Mouse (Mus musculus) olfactory bulb, adult 2 months (tissue): ENCODE measurements around the gene Eps15l1.

Source experiments
- CTCF ChIP-seq: fragments of 200-500 bp; IDR thresholded peaks from 2 replicates; pipeline ENCODE4 v1.5.1; 2012; ENCODE audit warnings: low read depth, mild to moderate bottlenecking, low read length, moderate library complexity; ENCODE audit not compliant: insufficient read depth
- POLR2A ChIP-seq: fragments of 200-500 bp; IDR thresholded peaks from 2 replicates; pipeline ENCODE4 v1.6.1; 2012; ENCODE audit warnings: mild to moderate bottlenecking, low read depth, low read length, moderate library complexity; ENCODE audit not compliant: insufficient read depth

- no peak for TF ChIP-seq CTCF
- no peak for TF ChIP-seq POLR2A
Observed at GRCm38 (mm10) chr8:72363457-72363856, 57.8 kb downstream of the Eps15l1 start.
